In the genomic region with DNA sequence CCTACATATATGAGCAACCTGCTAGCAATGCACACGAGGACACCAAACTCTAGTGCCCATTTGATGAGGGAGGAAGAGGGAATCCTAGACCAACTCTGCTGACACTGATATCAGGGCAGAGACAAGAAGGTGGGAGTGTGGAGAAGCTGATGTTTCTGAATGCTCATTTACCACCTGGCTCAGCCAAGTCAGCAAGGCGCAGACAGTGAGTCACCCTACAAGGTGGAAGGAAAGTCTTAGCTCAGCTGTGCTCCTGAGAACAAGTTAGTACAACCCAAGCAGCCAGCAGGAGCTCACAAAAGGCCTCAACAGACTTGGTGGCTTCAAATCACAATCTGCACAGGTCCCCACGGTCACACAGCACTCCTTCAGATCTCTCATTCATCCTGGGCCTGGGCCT, we compare ENCODE assay signal across 27 mouse cellular contexts. TPM values are rescaled to one million over a fixed set of nuclear protein-coding genes. Genes with fewer than 3 reads are reported as not detected.
DNase-seq lines count a peak whose midpoint lies in the region; ATAC-seq lines count a peak whose summit lies in the region.
"Had no signal": no experiment of that assay in that cellular context is flagged by ENCODE, and none has a peak within 500 bp of the region (broad histone marks: within the 10 kb centered on the region; RNA-seq: fewer than 3 reads in every experiment).

No protein-coding gene starts in this region.

- 61% methylated on average over 3 of the region's 3 CpGs for WGBS in stomach, embryonic 16.5 days

- no peaks in the 10 kb centered on the region for H3K27me3 ChIP-seq in stomach, embryonic 16.5 days (ENCODE audit: control insufficient read depth, insufficient read depth, low read length)
- H3K27me3 ChIP-seq: embryonic facial prominence, embryonic 15.5 days; heart, embryonic 12.5 days had no signal

- no peaks in the 10 kb centered on the region for H3K36me3 ChIP-seq in stomach, embryonic 16.5 days (ENCODE audit: control insufficient read depth, insufficient read depth, low read length)
- H3K36me3 ChIP-seq: embryonic facial prominence, embryonic 15.5 days; heart, embryonic 12.5 days had no signal

- no peak overlapping the region for H3K4me2 ChIP-seq in stomach, embryonic 16.5 days (ENCODE audit: low read depth, low read length)
- H3K4me2 ChIP-seq: embryonic facial prominence, embryonic 15.5 days; heart, embryonic 12.5 days; hindbrain, embryonic 14.5 days had no signal

- H3K9me3 ChIP-seq in stomach, embryonic 16.5 days (replicated peaks; ENCODE audit: control insufficient read depth, low read length), result no peaks in the 10 kb centered on the region
- H3K9me3 ChIP-seq: embryonic facial prominence, embryonic 15.5 days; forebrain, embryonic 10.5 days; heart, embryonic 12.5 days; hindbrain, embryonic 10.5 days had no signal

- peaks cover 16% of the 10 kb centered on the region for H3K4me1 ChIP-seq in stomach, embryonic 16.5 days (ENCODE audit: control insufficient read depth, insufficient read depth, low read length)

- ATAC-seq in stomach, embryonic 16.5 days (ENCODE audit: insufficient read depth, low FRiP score), result peak; percentile 35; the same call in 1 of the 2 replicates
- ATAC-seq: forebrain, embryonic 14.5 days had no signal

- DNase-seq in frontal cortex, adult 2 months (ENCODE audit: extremely low spot score in 1 of 2, low spot score in 1 of 2), result peak; percentile 14 to 31
- DNase-seq in frontal cortex, postnatal 10 days (ENCODE audit: low spot score in 2 of 2), result no peak
- DNase-seq in thymus, postnatal 0 days (ENCODE audit: low spot score), result peak; percentile 23
- no peak for DNase-seq in thymus, adult 18-20 months
- no peak for DNase-seq in adrenal gland, postnatal 14 days
- DNase-seq in left cerebral cortex, adult 9 months (ENCODE audit: low spot score in 2 of 2), result no peak
- DNase-seq: adrenal gland, adult 2 months; adrenal gland, postnatal 36 days; cerebellum, adult 11 months; cerebellum, adult 8-10 months; cerebellum, postnatal 14 days; embryo, embryonic 11 days; gastrocnemius, adult 2 months; gastrocnemius, postnatal 25 days had no signal

- H3K4me3 ChIP-seq in stomach, embryonic 16.5 days (replicated peaks; ENCODE audit: low read length), result no peak overlapping the region
- H3K4me3 ChIP-seq: embryonic facial prominence, embryonic 15.5 days; erythroblast, embryonic 14.5 days; forebrain, embryonic 10.5 days; gastrocnemius, adult 2 months; heart, embryonic 12.5 days; hindbrain, embryonic 10.5 days had no signal

- H3K27ac ChIP-seq in stomach, embryonic 16.5 days (ENCODE audit: low read length), result peak overlapping the region; percentile 64
- H3K27ac ChIP-seq: forebrain, embryonic 10.5 days; gastrocnemius, adult 2 months; hindbrain, embryonic 10.5 days; hindbrain, embryonic 14.5 days had no signal

- 0 out of 2 replicates have a peak overlapping the region, but pooled peaks have one; percentile 28 for H3K9ac ChIP-seq in stomach, embryonic 16.5 days (ENCODE audit: low read length)
- H3K9ac ChIP-seq: embryonic facial prominence, embryonic 15.5 days; heart, embryonic 12.5 days; hindbrain, embryonic 14.5 days had no signal

RNA-seq across cellular contexts. Expression of gene Qsox2, which starts 6.0 kb away (rescaled TPM):
- 25.0 and 26.2 TPM in 2 replicates for polyA plus RNA-seq in frontal cortex, adult 2 months (2012; rRNA removed)
- polyA plus RNA-seq in thymus, postnatal 0 days (2015; fragmentation: Nextera tagmentation; extraction: Ambion mirVana), result 15.2 and 15.3 TPM in 2 replicates
- 23.2 and 24.1 TPM in 2 replicates for polyA plus RNA-seq in stomach, embryonic 16.5 days (2015; fragmentation: Nextera tagmentation; extraction: Ambion mirVana)
- 18.6 and 19.0 TPM in 2 replicates for total RNA-seq in adrenal gland, postnatal 14 days (2021)

RNA-seq across cellular contexts. Expression of gene Lhx3, which starts 23.3 kb away (rescaled TPM):
- 0.13 and 0.22 TPM in 2 replicates for polyA plus RNA-seq in frontal cortex, adult 2 months (2012; rRNA removed)
- 0.17 and 0.22 TPM in 2 replicates for polyA plus RNA-seq in thymus, postnatal 0 days (2015; fragmentation: Nextera tagmentation; extraction: Ambion mirVana)
- polyA plus RNA-seq in stomach, embryonic 16.5 days (2015; fragmentation: Nextera tagmentation; extraction: Ambion mirVana), result not detected in 2 replicates
- 0.30 TPM in 1 of 2 replicates, not detected in the other for total RNA-seq in adrenal gland, postnatal 14 days (2021)
- total RNA-seq: common myeloid progenitor, adult 5-6 weeks; gastrocnemius, adult 2 months; gastrocnemius, postnatal 25 days; granulocyte monocyte progenitor cell, adult 5-6 weeks; heart, adult 8-10 months; heart, postnatal 25 days had no signal
- polyA plus RNA-seq: erythroblast, embryonic 14.5 days; forebrain, embryonic 14.5 days; heart, embryonic 12.5 days; heart, embryonic 16.5 days had no signal

Comparison
In these comparisons a context has a peak if more than half of its experiments do, and no peak if none do; other contexts are left out.
1. DNase-seq: peak in frontal cortex, adult 2 months (2 of 2) and thymus, postnatal 0 days (single experiment); none in frontal cortex, postnatal 10 days (0 of 2), thymus, adult 18-20 months (0 of 2), adrenal gland, postnatal 14 days (single experiment) and left cerebral cortex, adult 9 months (0 of 2).